Mouse (Mus musculus) heart, embryonic 12.5 days (tissue): Measurements from ENCODE around the gene Tanc1. TPM values are rescaled to one million over a fixed set of nuclear protein-coding genes. Genes with fewer than 3 reads are reported as not detected.
A peak's percentile ranks its signal among the peaks of the same experiment; 100 is the strongest.

ENCODE experiments used
- ATAC-seq: fragments of 200-750 bp; cut with Nextera tagmentation; 2 replicates; pipeline ENCODE4 v1.8.0; 2017; ENCODE audit warnings: moderate TSS enrichment, moderate library complexity; ENCODE audit not compliant: insufficient number of reproducible peaks, low FRiP score
- H3K27ac ChIP-seq: fragments of 300-500 bp; sonication (generic); 2 replicates; pipeline ENCODE4 v1.5.1; 2016; ENCODE audit warnings: mild to moderate bottlenecking, moderate library complexity; ENCODE audit not compliant: poor library complexity, severe bottlenecking
- H3K27me3 ChIP-seq: fragments of 300-500 bp; sonication (generic); replicated peaks from 2 replicates; pipeline ENCODE4 v1.6.1; 2016; ENCODE audit warnings: mild to moderate bottlenecking, moderate library complexity
- H3K36me3 ChIP-seq: fragments of 300-500 bp; sonication (generic); 2 replicates; pipeline ENCODE4 v1.6.1; 2016; ENCODE audit warnings: mild to moderate bottlenecking, moderate library complexity
- H3K4me1 ChIP-seq: fragments of 300-500 bp; sonication (generic); replicated peaks from 2 replicates; pipeline ENCODE4 v1.6.1; 2016; ENCODE audit warnings: mild to moderate bottlenecking
- H3K4me2 ChIP-seq: fragments of 300-500 bp; sonication (generic); 2 replicates; pipeline ENCODE4 v1.6.1; 2016; ENCODE audit warnings: mild to moderate bottlenecking, moderate library complexity
- H3K4me3 ChIP-seq: fragments of 300-500 bp; sonication (generic); 2 replicates; pipeline ENCODE4 v1.5.1; 2016; ENCODE audit warnings: mild to moderate bottlenecking
- H3K9ac ChIP-seq: fragments of 300-500 bp; sonication (generic); 2 replicates; pipeline ENCODE4 v1.6.1; 2016; ENCODE audit warnings: mild to moderate bottlenecking, moderate library complexity
- H3K9me3 ChIP-seq: fragments of 300-500 bp; sonication (generic); replicated peaks from 2 replicates; pipeline ENCODE4 v1.6.1; 2016; ENCODE audit warnings: mild to moderate bottlenecking, moderate library complexity
- WGBS: fragments of 180-500 bp; shearing (Covaris S2); methylation state at CpG from one replicate; pipeline ENCODE4 v1.1.7; 2016; 5-methylcytosine and 5-hydroxymethylcytosine counted together
- polyA plus RNA-seq: library from polyadenylated mRNA; unstranded; fragments of >200 nt; fragmentation: Nextera tagmentation; extraction: Ambion mirVana; gene quantifications from 2 replicates; pipeline ENCODE4 v1.2.1, GENCODE M21; 2016

Tanc1 gene
- polyA plus RNA-seq, 1 experiment from 2014 or later = 37.4 TPM

DNA sequence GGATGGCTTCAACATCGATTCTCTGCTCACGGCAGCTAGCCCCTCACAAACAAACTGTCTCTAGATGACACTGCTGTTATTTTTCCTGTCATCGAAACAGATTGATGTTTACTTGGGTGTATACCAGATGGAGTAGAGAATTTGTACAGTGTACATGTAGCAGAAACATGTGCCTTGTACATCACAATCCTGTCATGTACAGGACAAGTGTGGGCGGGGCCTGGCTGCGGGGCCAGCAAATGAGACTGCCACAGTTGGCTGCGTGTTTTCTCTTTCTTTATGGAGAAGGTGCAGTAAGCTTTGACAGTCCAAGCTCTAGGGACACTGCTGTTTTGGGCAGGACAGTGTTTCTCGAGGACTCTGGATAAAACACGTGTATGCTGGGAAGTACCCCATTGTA, 127.2 kb downstream of the Tanc1 start:
- H3K27ac ChIP-seq = no peak overlapping the region
- no peaks in the 10 kb centered on the region for H3K9me3 ChIP-seq
- H3K4me1 ChIP-seq = peaks cover 34% of the 10 kb centered on the region
- WGBS = 88% methylated on average over 8 of the region's 8 CpGs
- peaks cover 4% of the 10 kb centered on the region; the same call in 1 of the 2 replicates for H3K36me3 ChIP-seq
- ATAC-seq = no peak
- no peak overlapping the region for H3K4me2 ChIP-seq
- H3K4me3 ChIP-seq = no peak overlapping the region
- no peaks in the 10 kb centered on the region for H3K27me3 ChIP-seq
- H3K9ac ChIP-seq = no peak overlapping the region

DNA sequence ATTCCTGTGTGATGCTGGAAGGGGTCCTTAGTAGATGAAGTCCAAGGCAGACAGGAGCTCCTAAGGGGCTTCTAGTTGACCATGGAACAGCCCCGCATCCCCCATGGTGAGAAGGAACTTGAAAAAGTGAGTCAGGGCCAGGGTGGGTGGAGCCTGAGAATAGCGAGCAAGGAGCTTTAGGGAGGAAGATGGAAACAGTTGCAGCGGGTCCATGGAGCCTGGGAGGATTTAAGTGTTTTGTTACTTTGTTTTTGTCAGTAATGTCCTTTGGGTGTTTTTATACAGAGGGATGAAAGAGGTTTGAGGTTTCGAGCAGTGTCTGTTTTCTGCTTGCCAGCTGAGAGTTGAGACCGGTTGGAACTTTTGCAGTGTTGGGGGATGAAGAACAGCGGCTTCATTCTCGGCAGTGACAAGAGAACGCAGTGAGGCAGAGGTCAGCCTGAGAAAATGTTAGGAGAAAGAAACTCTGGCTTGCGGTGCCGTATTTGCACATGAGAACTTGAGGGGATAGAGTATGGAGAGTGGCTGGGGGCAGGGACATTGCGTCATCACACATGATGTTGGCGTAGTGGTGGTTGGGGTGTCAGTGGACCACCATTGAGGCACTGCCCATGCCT, 130.8 kb downstream of the Tanc1 start:
- peak overlapping the region; percentile 47; the same call in 1 of the 2 replicates for H3K27ac ChIP-seq
- peaks cover 8% of the 10 kb centered on the region; the same call in 1 of the 2 replicates for H3K36me3 ChIP-seq
- no peaks in the 10 kb centered on the region for H3K27me3 ChIP-seq
- WGBS = 57% methylated on average over 12 of the region's 12 CpGs
- no peaks in the 10 kb centered on the region for H3K9me3 ChIP-seq
- no peak overlapping the region for H3K4me3 ChIP-seq
- 0 out of 2 replicates have a peak, but pooled peaks have one; percentile 10 for ATAC-seq
- peak overlapping the region; percentile 23 for H3K4me2 ChIP-seq
- H3K4me1 ChIP-seq = peaks cover 37% of the 10 kb centered on the region
- H3K9ac ChIP-seq = no peak overlapping the region

DNA sequence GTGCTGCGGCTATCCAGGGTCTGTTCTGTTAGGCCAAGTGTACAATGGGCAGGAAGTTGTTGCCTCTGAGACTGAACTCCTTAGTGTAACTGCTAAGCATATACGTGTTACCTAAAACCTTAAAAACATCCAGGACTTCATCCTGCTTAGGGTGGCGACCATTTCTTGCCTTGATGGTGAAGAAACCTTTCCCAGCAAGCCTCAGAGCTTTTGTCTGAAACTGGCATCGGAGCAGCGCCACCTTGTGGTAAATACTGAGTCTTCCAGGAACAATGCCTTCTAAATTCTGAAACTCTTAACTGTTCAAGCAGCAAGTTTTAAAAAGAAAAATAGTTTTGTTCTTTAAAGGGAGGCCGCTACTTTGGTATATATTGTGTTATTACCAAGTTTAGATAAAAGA, 133.6 kb downstream of the Tanc1 start:
- no peak overlapping the region for H3K9ac ChIP-seq
- no peak overlapping the region for H3K27ac ChIP-seq
- no peak for ATAC-seq
- H3K9me3 ChIP-seq = no peaks in the 10 kb centered on the region
- no peak overlapping the region for H3K4me2 ChIP-seq
- WGBS = 36% methylated on average over 6 of the region's 6 CpGs
- H3K4me1 ChIP-seq = peaks cover 30% of the 10 kb centered on the region
- H3K27me3 ChIP-seq = no peaks in the 10 kb centered on the region
- H3K4me3 ChIP-seq = no peak overlapping the region
- peaks cover 8% of the 10 kb centered on the region; the same call in 1 of the 2 replicates for H3K36me3 ChIP-seq

DNA sequence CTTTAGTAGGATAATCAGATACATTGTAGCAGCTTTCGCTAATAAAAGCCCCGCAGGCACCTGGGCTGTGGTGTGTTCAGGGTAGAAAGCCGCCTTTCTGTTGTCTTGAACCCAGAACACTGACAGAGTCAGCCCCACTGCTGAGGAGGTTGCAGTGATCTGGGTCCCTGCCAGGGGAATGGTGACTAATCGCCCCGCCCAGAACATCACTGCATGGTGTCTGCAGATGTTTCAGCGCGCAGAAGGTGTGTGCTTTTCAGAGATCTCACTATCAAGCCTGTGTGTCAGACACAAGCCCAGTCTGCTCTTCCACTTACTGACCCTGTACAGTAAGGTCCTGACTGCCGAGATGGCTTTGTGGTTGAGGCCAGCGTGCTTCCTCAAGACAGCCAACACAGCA, 134.2 kb downstream of the Tanc1 start:
- H3K4me3 ChIP-seq = no peak overlapping the region
- H3K27ac ChIP-seq = no peak overlapping the region
- H3K4me2 ChIP-seq = no peak overlapping the region
- H3K9ac ChIP-seq = no peak overlapping the region
- no peaks in the 10 kb centered on the region for H3K9me3 ChIP-seq
- peaks cover 34% of the 10 kb centered on the region for H3K4me1 ChIP-seq
- no peak; the same call in 1 of the 2 replicates for ATAC-seq
- H3K36me3 ChIP-seq = peaks cover 8% of the 10 kb centered on the region; the same call in 1 of the 2 replicates
- no peaks in the 10 kb centered on the region for H3K27me3 ChIP-seq
- 74% methylated on average over 9 of the region's 9 CpGs for WGBS

DNA sequence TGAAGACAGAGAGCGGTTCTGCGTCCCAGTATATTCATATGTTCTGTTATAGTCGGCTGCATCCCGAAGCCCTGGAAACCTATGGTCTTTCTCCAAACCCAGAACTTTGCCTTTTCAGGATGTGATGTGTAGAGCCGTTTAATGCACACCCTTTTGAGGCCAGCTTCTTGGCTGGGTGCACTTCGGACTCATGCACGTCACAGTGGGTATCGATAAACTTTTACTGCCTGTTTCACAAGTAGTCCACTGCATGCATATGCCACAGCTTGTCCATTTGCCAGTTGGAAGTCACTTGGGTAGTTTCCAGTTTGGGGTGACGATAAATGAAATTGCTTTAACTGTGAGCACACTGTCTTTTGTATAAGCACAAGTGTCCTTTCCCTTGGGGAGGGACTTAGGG, 135.9 kb downstream of the Tanc1 start:
- H3K4me1 ChIP-seq = peaks cover 21% of the 10 kb centered on the region
- H3K9ac ChIP-seq = no peak overlapping the region
- H3K27me3 ChIP-seq = no peaks in the 10 kb centered on the region
- no peaks in the 10 kb centered on the region for H3K9me3 ChIP-seq
- 90% methylated on average over 9 of the region's 9 CpGs for WGBS
- H3K36me3 ChIP-seq = peaks cover 14% of the 10 kb centered on the region
- ATAC-seq = no peak
- H3K4me2 ChIP-seq = no peak overlapping the region
- no peak overlapping the region for H3K27ac ChIP-seq
- H3K4me3 ChIP-seq = no peak overlapping the region

DNA sequence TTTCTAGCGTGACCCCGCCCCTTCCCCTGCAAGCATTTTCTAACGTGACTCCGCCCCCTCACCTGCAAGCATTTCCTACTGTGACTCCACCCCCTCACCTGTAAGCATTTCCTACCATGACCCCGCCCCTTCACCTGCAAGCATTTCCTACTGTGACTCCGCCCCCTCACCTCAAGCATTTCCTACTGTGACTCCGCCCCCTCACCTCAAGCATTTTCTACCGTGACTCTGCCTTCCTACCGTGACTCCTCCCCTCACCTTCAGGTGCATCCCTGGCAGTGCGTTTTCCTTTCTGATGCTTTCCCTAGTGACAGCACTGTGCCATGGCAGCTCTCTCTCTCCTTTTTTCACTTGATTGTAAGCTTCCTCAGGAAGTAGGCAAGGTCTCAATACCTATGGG, 137.5 kb downstream of the Tanc1 start:
- Histone ChIP-seq H3K9ac (no peak overlapping the region), H3K27me3 (no peaks in the 10 kb centered on the region), H3K27ac (no peak overlapping the region), H3K4me2 (no peak overlapping the region), H3K36me3 (peaks cover 8% of the 10 kb centered on the region; the same call in 1 of the 2 replicates), H3K9me3 (no peaks in the 10 kb centered on the region), H3K4me1 (peaks cover 25% of the 10 kb centered on the region), H3K4me3 (no peak overlapping the region)
- 32% methylated on average over 10 of the region's 10 CpGs for WGBS
- no peak for ATAC-seq

DNA sequence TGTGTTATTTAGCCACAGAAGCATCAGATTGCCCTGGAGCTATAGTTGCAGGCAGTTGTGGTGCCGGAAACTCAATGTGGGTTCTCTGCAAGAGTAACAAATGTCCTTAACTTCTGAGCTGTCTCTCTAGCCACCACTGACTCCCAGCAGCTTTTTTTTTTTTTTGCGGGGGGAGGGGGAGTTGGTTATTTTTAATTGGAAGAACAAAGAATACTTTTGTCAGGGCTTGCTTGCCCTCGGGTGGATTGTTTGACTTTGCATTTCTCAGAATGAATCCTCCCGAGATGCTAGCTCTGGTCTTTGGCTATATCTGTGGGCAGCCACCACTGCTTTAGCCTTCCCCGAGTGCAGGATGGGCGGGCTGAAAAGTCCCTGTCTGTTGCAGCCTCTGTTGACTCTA, 139.3 kb downstream of the Tanc1 start:
- ATAC-seq = no peak
- Histone ChIP-seq H3K9ac (no peak overlapping the region), H3K9me3 (no peaks in the 10 kb centered on the region), H3K36me3 (peaks cover 5% of the 10 kb centered on the region; the same call in 1 of the 2 replicates), H3K4me3 (no peak overlapping the region), H3K4me1 (peaks cover 37% of the 10 kb centered on the region), H3K4me2 (no peak overlapping the region), H3K27me3 (no peaks in the 10 kb centered on the region), H3K27ac (no peak overlapping the region)
- WGBS = 78% methylated on average over 6 of the region's 6 CpGs

DNA sequence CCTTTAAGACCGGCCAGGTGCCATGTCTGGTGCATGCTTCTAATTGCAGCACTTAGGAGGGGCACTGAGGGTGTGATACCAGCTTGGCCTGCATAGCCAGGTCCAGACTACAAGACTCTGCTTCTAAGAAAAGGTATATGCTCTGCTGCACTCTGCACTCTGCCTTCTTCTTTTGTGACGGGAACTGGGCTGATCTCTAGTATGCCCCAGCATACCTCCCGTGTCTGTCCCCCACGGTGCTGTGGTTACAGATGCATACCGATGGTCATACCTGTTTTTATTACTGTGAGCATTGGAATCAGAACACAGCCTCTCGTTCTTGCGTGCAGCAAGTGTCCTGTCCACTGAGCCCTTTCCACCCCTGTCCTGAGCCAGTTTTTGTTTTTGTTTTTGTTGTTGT, 140.3 kb downstream of the Tanc1 start:
- WGBS = 84% methylated on average over 7 of the region's 7 CpGs
- Histone ChIP-seq H3K9ac (no peak overlapping the region), H3K4me2 (no peak overlapping the region), H3K4me1 (peaks cover 39% of the 10 kb centered on the region), H3K36me3 (peaks cover 5% of the 10 kb centered on the region; the same call in 1 of the 2 replicates), H3K4me3 (no peak overlapping the region), H3K27me3 (no peaks in the 10 kb centered on the region), H3K27ac (no peak overlapping the region), H3K9me3 (no peaks in the 10 kb centered on the region)
- ATAC-seq = no peak

DNA sequence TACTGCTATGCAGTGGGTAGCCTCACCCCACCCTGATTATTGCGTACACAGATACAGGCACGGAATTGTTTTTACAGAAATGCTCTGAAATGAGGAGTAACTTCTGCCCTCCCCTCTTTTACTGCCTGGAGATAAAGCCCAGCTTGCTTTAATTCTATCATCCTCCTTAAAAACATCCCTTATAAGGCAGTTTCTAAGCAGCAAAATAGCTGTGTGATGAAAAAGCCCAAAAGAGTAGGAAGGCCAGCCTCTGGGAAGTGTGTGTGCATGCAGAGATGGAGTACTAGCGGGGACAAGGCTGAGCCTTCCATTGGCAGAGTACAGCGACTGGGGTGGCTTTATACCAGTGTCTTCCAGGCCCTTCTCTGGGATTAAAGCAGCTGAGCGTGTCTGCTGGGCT, 140.9 kb downstream of the Tanc1 start:
- Histone ChIP-seq H3K4me1 (peaks cover 42% of the 10 kb centered on the region), H3K36me3 (peaks cover 5% of the 10 kb centered on the region; the same call in 1 of the 2 replicates), H3K9ac (no peak overlapping the region), H3K4me3 (no peak overlapping the region), H3K9me3 (no peaks in the 10 kb centered on the region), H3K4me2 (no peak overlapping the region), H3K27ac (no peak overlapping the region), H3K27me3 (no peaks in the 10 kb centered on the region)
- WGBS = 72% methylated on average over 5 of the region's 5 CpGs
- no peak for ATAC-seq

DNA sequence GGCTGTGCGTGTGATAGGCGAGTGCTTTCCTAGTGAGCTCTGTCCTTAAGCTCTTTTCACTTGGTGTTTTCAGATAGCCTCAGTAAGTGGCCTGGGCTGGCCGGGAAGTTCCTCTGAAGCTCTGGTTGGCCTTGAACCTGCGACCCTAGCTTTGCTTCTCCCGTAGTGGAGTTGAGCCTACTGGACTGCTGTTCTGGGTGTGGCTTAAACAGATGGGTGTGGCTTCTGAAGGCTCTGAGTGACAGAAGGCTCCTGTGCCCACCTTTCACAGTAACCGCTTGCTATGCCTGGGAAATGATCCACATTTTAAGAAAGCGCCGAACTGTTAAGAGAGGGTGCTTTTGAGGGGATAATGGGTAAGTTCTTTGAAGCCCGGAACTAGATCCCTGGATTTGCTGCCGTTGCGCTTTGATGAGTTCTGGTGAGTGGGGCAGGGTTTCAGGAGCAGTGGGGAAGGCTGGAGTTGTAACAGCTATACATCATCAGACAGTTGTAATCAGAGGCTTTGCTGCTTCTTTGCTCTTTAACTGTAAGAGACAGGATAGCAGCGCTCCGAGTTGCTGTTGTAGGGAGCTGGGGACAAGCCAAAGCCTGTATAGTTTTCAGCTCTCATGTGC, 144.4 kb downstream of the Tanc1 start:
- H3K9ac ChIP-seq = no peak overlapping the region; the same call in 1 of the 2 replicates
- peak overlapping the region; percentile 24; the same call in 1 of the 2 replicates for H3K27ac ChIP-seq
- H3K4me3 ChIP-seq = no peak overlapping the region
- no peak for ATAC-seq
- peaks cover 44% of the 10 kb centered on the region for H3K4me1 ChIP-seq
- peaks cover 20% of the 10 kb centered on the region for H3K36me3 ChIP-seq
- H3K4me2 ChIP-seq = no peak overlapping the region
- 75% methylated on average over 13 of the region's 13 CpGs for WGBS
- no peaks in the 10 kb centered on the region for H3K27me3 ChIP-seq
- no peaks in the 10 kb centered on the region for H3K9me3 ChIP-seq

DNA sequence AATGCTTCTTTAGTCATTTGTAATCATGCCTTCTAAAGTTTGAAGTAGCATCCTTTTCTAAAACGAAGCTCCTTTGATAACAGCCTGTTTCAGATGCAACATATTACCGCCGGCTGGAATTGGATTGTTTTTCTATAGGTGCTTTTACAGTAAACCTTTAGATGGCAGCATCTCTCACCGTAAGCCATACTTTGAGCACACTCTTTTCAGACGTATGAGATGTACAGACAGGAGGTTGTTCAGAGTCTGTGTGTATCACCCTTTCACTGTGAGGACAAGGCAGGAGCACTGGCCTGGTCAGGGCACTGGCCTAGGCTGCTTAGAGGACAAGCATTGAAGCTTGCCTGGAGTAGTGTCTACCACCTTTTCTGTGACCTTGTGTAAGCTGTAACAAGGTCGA, 145.2 kb downstream of the Tanc1 start:
- H3K36me3 ChIP-seq = peaks cover 17% of the 10 kb centered on the region
- H3K4me2 ChIP-seq = no peak overlapping the region
- WGBS = 59% methylated on average over 6 of the region's 6 CpGs
- no peak for ATAC-seq
- H3K4me1 ChIP-seq = peaks cover 46% of the 10 kb centered on the region
- no peak overlapping the region for H3K9ac ChIP-seq
- H3K27me3 ChIP-seq = no peaks in the 10 kb centered on the region
- H3K27ac ChIP-seq = no peak overlapping the region
- no peaks in the 10 kb centered on the region for H3K9me3 ChIP-seq
- H3K4me3 ChIP-seq = no peak overlapping the region
